ENCODE assay signal across 18 mouse cellular contexts in the genomic region with DNA sequence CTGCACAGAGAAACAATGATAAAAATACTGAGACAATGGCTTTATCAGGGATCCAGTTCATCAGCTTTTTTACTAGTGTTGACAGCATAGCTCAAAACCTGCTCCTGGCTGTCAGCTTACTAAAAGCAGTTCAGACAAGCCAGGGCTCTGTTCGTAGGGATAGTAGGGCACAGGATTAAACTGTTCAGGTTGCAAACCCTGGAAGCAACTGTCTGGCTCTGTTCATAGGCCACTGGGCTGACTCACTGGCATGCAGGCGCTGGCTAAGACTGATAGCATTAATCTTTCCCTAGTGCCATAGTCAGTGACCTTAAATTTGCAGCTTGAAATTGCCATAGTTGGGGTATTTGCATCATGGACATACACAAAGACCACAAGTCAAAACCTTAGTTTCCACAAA. TPM values are rescaled to one million over a fixed set of nuclear protein-coding genes. Genes with fewer than 3 reads are reported as not detected.
DNase-seq lines count a peak whose midpoint lies in the region; ATAC-seq and TF ChIP-seq lines count a peak whose summit lies in the region.
"Had no signal": no experiment of that assay in that cellular context is flagged by ENCODE, and none has a peak within 500 bp of the region (broad histone marks: within the 10 kb centered on the region; RNA-seq: fewer than 3 reads in every experiment).

No protein-coding gene starts in this region.

- H3K9me3 ChIP-seq in heart, embryonic 12.5 days (replicated peaks), result no peaks in the 10 kb centered on the region
- H3K9me3 ChIP-seq: embryonic facial prominence, embryonic 12.5 days; forebrain, embryonic 15.5 days; hindbrain, embryonic 13.5 days had no signal

- no peaks in the 10 kb centered on the region for H3K79me2 ChIP-seq in myocyte (ENCODE audit: control insufficient read depth, insufficient read depth)

- no peaks in the 10 kb centered on the region for H3K27me3 ChIP-seq in heart, embryonic 12.5 days (replicated peaks)
- H3K27me3 ChIP-seq in myocyte (ENCODE audit: control insufficient read depth, insufficient read depth, insufficient read length), result no peaks in the 10 kb centered on the region
- H3K27me3 ChIP-seq: embryonic facial prominence, embryonic 12.5 days; forebrain, embryonic 15.5 days; hindbrain, embryonic 13.5 days had no signal

- H3K4me3 ChIP-seq in heart, embryonic 12.5 days, result no peak overlapping the region
- no peak overlapping the region for H3K4me3 ChIP-seq in myocyte
- H3K4me3 ChIP-seq: embryonic facial prominence, embryonic 12.5 days; forebrain, embryonic 15.5 days; hindbrain, embryonic 13.5 days had no signal

- H3ac ChIP-seq in myocyte (ENCODE audit: control insufficient read depth, insufficient read length), result no peak overlapping the region

- TF ChIP-seq POLR2A in myocyte (IDR thresholded peaks at IDR 0.05; ENCODE audit: insufficient read length, low read depth), result no peak

- WGBS in heart, embryonic 12.5 days, result 21% methylated on average over 2 of the region's 2 CpGs

- ATAC-seq in heart, embryonic 12.5 days (ENCODE audit: insufficient number of reproducible peaks, low FRiP score), result peak; percentile 57
- ATAC-seq: forebrain, embryonic 15.5 days; hindbrain, postnatal 0 days had no signal

- no peak for DNase-seq in heart, adult 18-20 months
- DNase-seq in adrenal gland, adult 8-10 months, result peak; percentile 25
- DNase-seq in adrenal gland, postnatal 10 days, result peak; percentile 21
- DNase-seq in thymus, postnatal 10 days (ENCODE audit: low spot score in 2 of 2), result no peak
- DNase-seq: cerebellum, adult 8-10 months; cerebellum, postnatal 14 days; embryo, embryonic 11 days; gastrocnemius, postnatal 10 days; kidney, adult 11 months had no signal

- H3K4me2 ChIP-seq in heart, embryonic 12.5 days, result no peak overlapping the region
- peak overlapping the region; percentile 5 for H3K4me2 ChIP-seq in myocyte (ENCODE audit: low read depth)
- H3K4me2 ChIP-seq: embryonic facial prominence, embryonic 12.5 days; forebrain, embryonic 15.5 days; hindbrain, embryonic 13.5 days had no signal

- no peaks in the 10 kb centered on the region for H3K36me3 ChIP-seq in heart, embryonic 12.5 days
- no peaks in the 10 kb centered on the region for H3K36me3 ChIP-seq in myocyte (ENCODE audit: control insufficient read depth, insufficient read depth)
- H3K36me3 ChIP-seq: embryonic facial prominence, embryonic 12.5 days; forebrain, embryonic 15.5 days; hindbrain, embryonic 13.5 days had no signal

- peaks cover 17% of the 10 kb centered on the region for H3K4me1 ChIP-seq in heart, embryonic 12.5 days (replicated peaks)
- H3K4me1 ChIP-seq: embryonic facial prominence, embryonic 12.5 days; forebrain, embryonic 15.5 days; hindbrain, embryonic 13.5 days had no signal

- H3K9ac ChIP-seq in heart, embryonic 12.5 days, result no peak overlapping the region
- H3K9ac ChIP-seq: embryonic facial prominence, embryonic 12.5 days; forebrain, embryonic 15.5 days; hindbrain, embryonic 13.5 days had no signal

- peak overlapping the region; percentile 48; the same call in 1 of the 2 replicates for H3K27ac ChIP-seq in heart, embryonic 12.5 days (ENCODE audit: poor library complexity, severe bottlenecking)
- H3K27ac ChIP-seq: embryonic facial prominence, embryonic 12.5 days; forebrain, embryonic 15.5 days; hindbrain, embryonic 13.5 days; hindbrain, postnatal 0 days had no signal

TF ChIP-seq in myocyte, 11 proteins besides CTCF, POLR2A, EP300 and RAD21:
- TF ChIP-seq MYOG (IDR thresholded peaks at IDR 0.05; ENCODE audit: control insufficient read depth in 1 of 3, insufficient read depth in 1 of 3, insufficient read length in 2 of 3, low read depth in 2 of 3), result peak in 1 of 3 experiments; percentile 20
- TF ChIP-seq USF1 (IDR thresholded peaks at IDR 0.05; ENCODE audit: low read depth), result no peak
- no peak for TF ChIP-seq SRF (IDR thresholded peaks at IDR 0.05; ENCODE audit: control insufficient read depth, insufficient read length, low read depth)
- TF ChIP-seq CEBPB (IDR thresholded peaks at IDR 0.05; ENCODE audit: insufficient read depth, poor library complexity, severe bottlenecking), result no peak
- TF ChIP-seq MYOD1 (IDR thresholded peaks at IDR 0.05; ENCODE audit: control insufficient read depth in 1 of 3, insufficient read length in 2 of 3, low read depth in 2 of 3), result no peak
- TF ChIP-seq E2F4 (IDR thresholded peaks at IDR 0.05; ENCODE audit: insufficient read depth), result no peak
- no peak for TF ChIP-seq POLR2AphosphoS2 (IDR thresholded peaks at IDR 0.05; ENCODE audit: insufficient read length, low read depth)
- TF ChIP-seq REST (IDR thresholded peaks at IDR 0.05; ENCODE audit: insufficient read depth, insufficient read length), result no peak
TF ChIP-seq in myocyte: peak in this region for 1.

RNA-seq across cellular contexts. Expression of gene Cxcl13, which starts 10.4 kb away (rescaled TPM):
- polyA plus RNA-seq in heart, embryonic 12.5 days (2016; fragmentation: Nextera tagmentation; extraction: Ambion mirVana), result 0.71 and 0.84 TPM in 2 replicates
- total RNA-seq in heart, adult 18-20 months (2021), result 1 to 10 TPM; 2.3 to 9.9 TPM
- total RNA-seq in adrenal gland, adult 8-10 months (2022), result 1 to 10 TPM in 1 of 4 experiments, under 1 TPM in 3; 0.31 to 3.6 (median 0.52) TPM
- 1 to 10 TPM; 5.0 to 5.1 TPM for total RNA-seq in adrenal gland, postnatal 10 days (2021)
- 0.95 TPM for polyA plus RNA-seq in myocyte (2012; fragmentation: generic; extraction: Trizol)
- total RNA-seq: common myeloid progenitor, adult 5-6 weeks; ES-E14; gastrocnemius, postnatal 10 days; hematopoietic stem cell, adult 5-6 weeks; hindbrain, postnatal 0 days had no signal

Comparison
In these comparisons a context has a peak if more than half of its experiments do, and no peak if none do; other contexts are left out.
1. DNase-seq: peak in adrenal gland, adult 8-10 months (single experiment) and adrenal gland, postnatal 10 days (single experiment); none in heart, adult 18-20 months (0 of 2) and thymus, postnatal 10 days (0 of 2).